29 mouse cellular contexts compared by ENCODE assay signal in genomic region chr16:50578361-50578760, GRCm38 (mm10). TPM values are rescaled to one million over a fixed set of nuclear protein-coding genes. Genes with fewer than 3 reads are reported as not detected.
"Had no signal": no experiment of that assay in that cellular context is flagged by ENCODE, and none has a peak within 500 bp of the region (broad histone marks: within the 10 kb centered on the region; RNA-seq: fewer than 3 reads in every experiment).

No protein-coding gene starts in this region.

- H3K4me2 ChIP-seq: limb, embryonic 12.5 days; limb, embryonic 15.5 days; liver, embryonic 11.5 days; lung, embryonic 14.5 days; midbrain, embryonic 13.5 days had no signal

- H3K9me3 ChIP-seq: limb, embryonic 12.5 days; limb, embryonic 15.5 days; megakaryocyte, embryonic 14.5 days; midbrain, embryonic 10.5 days; midbrain, embryonic 13.5 days had no signal

- H3K27me3 ChIP-seq: limb, embryonic 12.5 days; limb, embryonic 15.5 days; midbrain, embryonic 13.5 days had no signal

- H3K4me1 ChIP-seq: limb, embryonic 12.5 days; limb, embryonic 15.5 days; midbrain, embryonic 10.5 days; midbrain, embryonic 13.5 days had no signal

- H3K36me3 ChIP-seq: limb, embryonic 12.5 days; limb, embryonic 15.5 days; midbrain, embryonic 10.5 days; midbrain, embryonic 13.5 days had no signal

- H3K4me3 ChIP-seq: left cerebral cortex, adult 2 months; limb, embryonic 12.5 days; limb, embryonic 15.5 days; megakaryocyte, embryonic 14.5 days; midbrain, embryonic 10.5 days; midbrain, embryonic 13.5 days had no signal

- H3K27ac ChIP-seq: kidney, postnatal 0 days; left cerebral cortex, adult 2 months; limb, embryonic 12.5 days; limb, embryonic 15.5 days; liver, embryonic 14.5 days; midbrain, embryonic 10.5 days; midbrain, embryonic 13.5 days had no signal

- DNase-seq: kidney, adult 2 months; kidney, postnatal 25 days; layer of hippocampus, postnatal 36 days; left cerebral cortex, postnatal 4 days; liver, postnatal 0 days; lung, embryonic 14.5 days; thymus, adult 18-20 months; thymus, postnatal 4 days had no signal

- ATAC-seq: liver, postnatal 0 days; lung, postnatal 0 days; midbrain, embryonic 13.5 days; midbrain, embryonic 16.5 days had no signal

- H3K9ac ChIP-seq: limb, embryonic 12.5 days; limb, embryonic 15.5 days; liver, embryonic 14.5 days; liver, postnatal 0 days; lung, embryonic 14.5 days; midbrain, embryonic 13.5 days had no signal

RNA-seq across cellular contexts. Expression of gene Ccdc54, which starts 12.6 kb away (rescaled TPM):
- total RNA-seq: layer of hippocampus, adult 8-10 months; layer of hippocampus, postnatal 10 days; layer of hippocampus, postnatal 36 days; left cerebral cortex, adult 2 months; left cerebral cortex, postnatal 10 days; left cerebral cortex, postnatal 4 days; monocyte, adult 5-6 weeks had no signal
- polyA plus RNA-seq: kidney, adult 2 months; kidney, embryonic 14.5 days; kidney, postnatal 0 days; limb, embryonic 12.5 days; limb, embryonic 15.5 days; liver, embryonic 11.5 days; liver, embryonic 14.5 days; liver, postnatal 0 days; lung, embryonic 14.5 days; lung, postnatal 0 days; midbrain, embryonic 10.5 days; midbrain, embryonic 13.5 days; midbrain, embryonic 16.5 days; neural tube, embryonic 11.5 days; neural tube, embryonic 14.5 days; small intestine, adult 2 months; spleen, adult 2 months; stomach, embryonic 16.5 days had no signal
